Mouse (Mus musculus) cerebellum, postnatal 14 days (tissue): ENCODE data around the gene Dusp8.
A peak's percentile ranks its signal among the peaks of the same experiment; 100 is the strongest.

Source experiments
- DNase-seq, 2 experiments: peaks; one replicate each; pipeline ENCODE4 v3.0.0; 2021; ENCODE audit warnings: mixed read lengths in 2 of 2

Dusp8 gene

DNA sequence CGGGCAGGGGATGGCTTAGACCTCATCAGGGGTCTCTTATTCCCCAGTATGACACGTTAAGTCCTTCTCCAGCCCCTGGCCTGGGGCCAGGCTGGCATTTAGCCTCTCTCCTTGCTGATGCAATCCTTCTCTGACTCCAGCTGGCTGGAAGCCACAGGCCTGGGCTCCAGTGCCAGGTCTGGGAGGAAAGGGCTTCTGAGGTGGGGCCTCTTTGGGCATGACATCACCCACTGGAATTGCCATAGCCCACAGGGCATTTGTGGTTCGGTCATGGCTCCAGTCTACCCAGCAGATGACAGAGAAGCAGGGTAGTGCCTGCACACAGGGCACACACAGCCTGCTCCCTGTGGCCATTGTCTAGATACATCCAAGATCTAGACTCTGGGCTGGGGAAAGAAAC, 10.8 kb downstream of the Dusp8 start:
- DNase-seq = peak; percentile 96 to 99

- no peak for DNase-seq
Measured at GRCm38 (mm10) chr7:142084395-142084794, 11.2 kb downstream of the Dusp8 start.

- DNase-seq = peak in 1 of 2 experiments; percentile 57
Measured at GRCm38 (mm10) chr7:142083588-142084317, 11.9 kb downstream of the Dusp8 start.

DNA sequence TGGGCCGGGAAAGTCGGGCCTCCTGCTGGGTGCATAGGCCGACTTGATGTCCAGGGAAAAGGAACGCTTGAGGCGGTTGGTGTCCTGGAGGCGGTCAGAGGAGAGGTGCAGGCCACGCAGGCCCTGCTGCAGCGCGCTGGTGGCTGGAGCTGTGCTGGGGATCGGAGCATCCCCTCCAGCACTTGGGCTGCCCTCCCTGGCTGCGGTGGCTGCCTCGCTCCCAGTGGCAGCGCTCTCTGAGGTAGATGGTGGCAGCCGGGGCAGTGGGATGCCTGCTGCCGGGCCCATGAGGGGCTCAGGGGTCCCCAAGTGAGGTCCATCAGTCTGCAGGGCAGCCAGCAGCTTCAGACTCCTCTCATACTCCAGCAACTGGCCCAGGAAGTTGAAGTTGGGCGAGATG, 13.0 kb downstream of the Dusp8 start:
- DNase-seq = no peak

GRCm38 (mm10) chr7:142082179-142082578, 13.5 kb downstream of the Dusp8 start:
- peak in 1 of 2 experiments; percentile 17 for DNase-seq

- peak in 1 of 2 experiments; percentile 26 for DNase-seq
Measured at GRCm38 (mm10) chr7:142081736-142082135, 13.9 kb downstream of the Dusp8 start.

DNA sequence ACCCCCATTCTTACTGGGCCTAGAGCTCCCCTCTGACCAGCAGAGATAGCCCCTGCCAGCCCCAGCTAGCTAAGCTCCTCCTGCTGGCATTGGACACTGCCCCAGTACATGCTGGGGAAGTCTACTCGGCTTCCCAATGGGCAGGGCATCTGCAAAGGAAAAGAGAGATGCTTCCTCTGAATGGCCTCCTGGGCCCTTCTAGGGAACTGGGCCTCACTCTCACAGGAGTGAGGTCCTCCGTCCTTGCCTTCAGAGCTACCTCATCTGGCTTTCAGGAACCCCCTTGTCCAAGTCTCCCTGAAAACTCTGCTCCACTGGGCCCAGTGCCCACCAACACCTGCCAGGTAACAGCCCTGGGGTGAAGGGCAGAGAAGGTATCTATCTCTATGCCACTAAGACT, 14.8 kb downstream of the Dusp8 start:
- DNase-seq = peak in 1 of 2 experiments; percentile 27

DNA sequence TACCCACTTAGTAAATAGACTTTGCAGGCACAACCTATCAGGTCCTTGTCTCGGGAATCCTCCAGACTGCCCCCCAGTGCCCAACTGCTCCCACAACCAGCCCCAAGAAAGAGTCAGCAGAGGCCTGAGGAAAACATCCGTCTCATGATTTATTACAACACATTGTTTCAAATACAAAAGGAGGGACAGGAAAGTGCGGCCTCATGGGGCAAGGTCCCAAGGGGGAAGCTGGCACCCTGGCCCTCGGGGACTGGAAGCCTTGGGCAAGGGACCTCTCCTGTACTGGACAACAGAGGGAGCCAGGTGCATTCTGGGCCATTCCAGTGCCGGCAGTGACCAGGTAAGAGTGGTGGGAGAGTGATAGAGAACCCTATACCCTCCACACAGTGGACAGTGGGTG, 16.3 kb downstream of the Dusp8 start:
- DNase-seq = no peak

DNA sequence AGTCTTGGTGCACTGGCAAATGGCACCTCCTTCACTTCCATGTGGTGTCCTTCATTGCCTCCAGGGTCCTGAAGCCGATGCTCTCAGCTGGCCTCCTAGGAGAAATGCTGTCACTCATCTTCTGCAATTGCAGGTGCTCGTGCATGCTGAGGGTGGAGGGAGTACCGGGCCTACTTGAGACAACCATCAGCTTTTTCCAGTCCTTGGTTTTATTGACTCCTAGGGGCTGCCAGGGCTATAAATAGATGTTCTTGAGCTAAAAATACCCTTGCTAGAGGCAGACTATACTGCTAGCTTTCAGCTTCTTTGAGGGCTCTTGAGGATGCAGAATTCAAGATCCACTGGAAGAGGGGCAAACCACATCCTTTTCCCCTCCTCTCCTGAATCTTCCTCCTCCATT, 18.5 kb downstream of the Dusp8 start:
- no peak for DNase-seq

- DNase-seq = no peak
Measured at GRCm38 (mm10) chr7:142074146-142074886, 21.3 kb downstream of the Dusp8 start.

GRCm38 (mm10) chr7:142071717-142072116, 23.9 kb downstream of the Dusp8 start:
- DNase-seq = no peak

DNA sequence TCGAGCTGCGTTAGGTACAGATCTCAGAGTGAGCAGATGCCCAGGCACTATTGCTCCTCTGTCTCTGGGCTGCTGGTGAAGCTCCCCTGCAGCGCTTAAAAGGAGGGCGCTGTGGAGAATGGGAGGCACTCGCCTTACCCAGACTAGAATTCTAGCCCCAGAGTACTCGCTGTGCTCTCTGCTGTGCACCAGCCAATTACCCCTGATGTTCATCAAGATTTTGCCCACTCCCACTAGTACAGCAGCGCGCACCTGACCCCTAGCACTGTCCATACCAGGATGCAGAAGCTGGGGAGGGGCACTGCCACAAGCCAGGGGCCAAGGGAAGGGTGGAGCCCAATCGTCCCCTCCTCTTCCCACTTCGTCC, 24.4 kb downstream of the Dusp8 start:
- no peak for DNase-seq

DNA sequence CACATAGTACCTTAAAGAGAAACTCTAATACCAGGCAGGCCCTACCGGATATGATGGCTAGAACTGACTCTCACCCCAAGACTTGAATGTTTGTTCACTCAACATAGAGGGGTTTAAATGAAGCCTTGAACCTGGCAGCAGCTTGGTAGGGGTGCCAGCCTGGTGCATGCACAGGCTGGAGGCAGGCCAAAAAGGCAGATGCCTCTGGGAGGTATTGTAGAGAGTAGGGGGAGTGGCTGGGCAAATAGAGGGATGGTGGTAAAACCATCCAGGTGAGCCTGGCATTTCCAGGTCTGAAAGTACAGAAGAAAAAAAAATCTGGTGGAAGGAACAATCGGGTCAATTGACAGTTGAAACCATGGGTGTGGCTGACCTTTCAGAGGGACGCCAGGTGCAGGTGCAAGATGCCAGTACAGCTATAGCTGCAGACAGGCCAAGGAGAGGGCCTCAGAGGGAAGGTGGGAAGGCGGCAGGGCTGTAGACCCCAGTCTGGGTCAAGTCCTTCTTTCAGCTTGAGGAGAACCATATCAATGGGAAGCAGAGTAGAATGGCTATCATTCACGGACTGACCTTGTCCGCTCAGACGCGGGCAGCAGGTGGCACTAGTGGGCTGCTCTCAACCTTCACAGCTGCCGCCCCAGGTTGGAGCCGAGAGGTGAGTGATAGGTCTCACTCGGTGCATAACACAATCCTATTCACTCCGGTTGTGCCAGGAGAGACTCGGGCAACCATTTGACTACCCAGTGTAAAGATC, 25.0 kb downstream of the Dusp8 start:
- DNase-seq = peak; percentile 93 to 95

GRCm38 (mm10) chr7:142068429-142068828, 27.2 kb downstream of the Dusp8 start:
- DNase-seq = no peak

- DNase-seq = peak; percentile 90 to 95
Measured at GRCm38 (mm10) chr7:142060931-142061565, 34.6 kb downstream of the Dusp8 start, which contains the start of gene Mob2. Mob2 (minus strand) TSS chr7:142061065.

- no peak for DNase-seq
Measured at GRCm38 (mm10) chr7:142060185-142060930, 35.3 kb downstream of the Dusp8 start.

GRCm38 (mm10) chr7:142059024-142059423, 36.6 kb downstream of the Dusp8 start:
- DNase-seq = no peak

DNA sequence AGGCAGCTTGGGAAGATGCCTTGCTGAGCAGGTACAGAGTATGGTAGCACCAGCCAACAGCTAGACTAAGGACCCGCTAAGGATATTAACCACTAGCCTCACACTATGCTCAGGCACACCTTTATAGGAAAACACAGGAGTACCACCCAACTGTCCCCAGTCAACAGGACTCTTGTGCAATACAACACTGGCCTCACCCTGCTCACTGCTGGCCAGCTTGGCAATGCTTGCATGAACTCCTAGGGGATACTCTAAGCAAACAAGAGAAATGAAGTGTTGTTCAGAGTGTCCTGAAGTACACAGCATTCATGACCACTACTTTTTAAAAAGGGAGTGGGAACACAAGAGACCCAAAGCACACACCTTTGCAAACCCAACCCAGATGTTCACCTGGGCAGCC, 38.5 kb downstream of the Dusp8 start:
- no peak for DNase-seq

GRCm38 (mm10) chr7:142056601-142057061, 39.0 kb downstream of the Dusp8 start:
- DNase-seq = no peak

DNA sequence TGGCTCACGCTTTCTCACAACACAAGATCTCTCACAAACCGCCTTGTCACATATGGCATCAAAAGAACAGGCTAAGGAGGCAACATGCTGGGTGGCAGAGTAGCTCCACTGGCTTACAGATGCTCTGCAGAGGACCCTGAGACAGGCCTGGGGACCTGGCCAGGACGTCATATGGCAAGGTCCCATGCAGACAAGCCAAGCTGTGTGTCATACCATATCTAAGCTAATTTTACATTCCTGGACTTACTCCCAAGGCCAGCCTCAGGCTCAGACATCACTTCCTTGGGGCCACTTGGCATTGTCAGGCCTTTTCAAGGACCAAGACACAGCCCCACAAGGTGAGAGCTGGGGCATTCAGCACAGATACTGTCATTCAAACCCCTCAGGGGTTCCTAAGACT, 40.2 kb downstream of the Dusp8 start:
- no peak for DNase-seq

DNA sequence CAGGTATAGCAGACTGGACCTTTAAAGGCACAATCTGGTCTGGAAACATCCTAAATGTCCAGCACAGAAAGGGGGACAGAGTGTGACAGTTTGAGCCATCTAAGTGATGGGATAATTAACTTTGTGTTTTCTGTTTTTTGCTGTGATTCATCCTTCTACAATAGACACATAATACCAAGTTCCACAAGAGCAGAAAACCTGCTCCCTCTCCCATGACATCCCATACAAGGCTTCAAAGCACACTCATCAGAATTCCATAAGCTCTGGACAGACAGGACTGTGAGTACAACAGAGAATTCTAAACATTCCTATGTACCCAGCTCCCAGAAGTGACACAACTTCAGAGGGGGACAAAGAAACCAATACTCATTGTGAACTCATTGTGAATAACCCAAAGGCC, 45.1 kb downstream of the Dusp8 start:
- DNase-seq = no peak

- no peak for DNase-seq
Measured at GRCm38 (mm10) chr7:142045932-142046331, 49.7 kb downstream of the Dusp8 start.
